Mouse (Mus musculus): ENCODE results near the gene Gm44790.
"Not testable (repeated sequence)": the region's sequence is repeated elsewhere in the genome, so short reads cannot be mapped to it uniquely, and the experiment has no call there.

The Gm44790 gene

DNA sequence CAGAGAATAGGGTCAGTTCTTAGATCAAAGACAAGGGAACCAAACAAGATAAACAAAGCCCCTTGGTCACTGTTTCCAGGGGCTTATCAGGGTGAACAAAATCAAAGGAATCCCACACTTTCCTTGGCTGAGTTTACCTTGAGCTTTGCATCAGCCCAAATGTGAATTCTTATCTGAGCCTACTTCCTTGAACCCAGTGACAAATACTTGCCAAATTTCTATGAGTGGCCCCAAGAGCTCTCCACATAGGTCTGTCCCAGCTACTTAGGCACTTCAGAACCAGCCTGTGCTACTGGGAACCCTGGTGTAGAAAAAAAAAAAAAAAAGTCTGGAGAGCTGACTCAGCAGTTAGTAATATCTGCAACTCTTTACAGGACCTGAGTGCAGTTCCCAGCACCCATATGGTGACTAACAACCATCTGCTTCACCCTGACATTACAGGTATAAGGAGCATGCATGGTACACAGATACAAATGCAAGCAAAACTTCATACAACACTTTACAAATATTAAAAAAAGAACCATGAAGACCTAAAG, 48.3 kb downstream of the Gm44790 start:
- DNase-seq (ENCODE audit: low spot score) = no peak

DNA sequence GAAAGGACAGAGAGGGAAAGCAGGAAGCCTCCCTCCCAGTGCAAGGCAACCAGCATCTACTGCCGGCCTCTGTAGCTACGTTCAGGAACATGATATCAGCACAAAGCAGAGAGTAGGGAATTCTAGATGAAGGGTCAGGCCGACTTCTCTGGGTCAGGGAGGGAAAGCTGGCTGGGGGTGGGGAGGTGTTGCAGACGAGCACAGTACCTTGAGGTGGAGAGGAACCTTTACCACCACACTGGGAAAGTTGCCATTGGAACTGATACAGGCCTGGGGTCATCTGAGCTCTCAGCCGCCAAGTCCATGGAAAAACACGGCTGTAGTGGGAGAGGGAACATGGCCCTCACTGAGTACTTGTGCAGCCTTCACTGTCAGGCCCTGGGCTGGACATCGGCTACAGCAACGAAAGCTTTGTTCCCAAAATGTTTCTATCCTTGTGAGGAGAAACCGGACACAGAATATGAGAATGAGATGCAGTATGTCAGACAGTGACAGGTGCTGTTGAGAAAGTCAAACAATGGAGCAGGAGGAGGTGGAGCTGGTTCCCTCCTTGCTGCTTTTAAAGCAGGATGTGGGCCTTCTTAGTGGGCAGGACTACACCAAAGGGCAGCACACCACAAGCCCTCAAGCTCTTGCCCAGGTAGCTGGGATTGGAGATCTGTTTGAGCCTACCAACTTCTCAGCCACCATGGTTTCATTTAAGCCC, 49.2 kb downstream of the Gm44790 start:
- DNase-seq (ENCODE audit: low spot score) = no peak

DNA sequence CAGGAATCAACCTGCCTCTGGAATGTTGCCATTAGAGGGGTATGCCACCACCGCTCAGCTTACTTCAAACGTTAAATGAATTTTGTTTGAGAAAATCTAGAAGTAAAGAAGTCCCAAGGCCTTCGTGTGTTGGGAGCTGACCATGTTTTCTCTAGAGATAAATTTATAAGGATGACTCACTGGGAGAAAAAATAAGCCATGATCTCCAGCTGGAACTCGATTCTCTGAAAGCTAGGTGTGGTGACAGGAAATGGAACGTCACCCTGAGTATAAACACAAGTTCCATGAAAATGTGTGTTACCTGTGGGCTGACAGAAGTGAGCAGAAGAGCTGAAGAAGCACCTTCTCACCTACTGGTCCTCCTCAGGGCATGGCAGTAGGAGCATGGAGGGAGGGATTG, 50.5 kb downstream of the Gm44790 start:
- DNase-seq (ENCODE audit: low spot score) = no peak

DNA sequence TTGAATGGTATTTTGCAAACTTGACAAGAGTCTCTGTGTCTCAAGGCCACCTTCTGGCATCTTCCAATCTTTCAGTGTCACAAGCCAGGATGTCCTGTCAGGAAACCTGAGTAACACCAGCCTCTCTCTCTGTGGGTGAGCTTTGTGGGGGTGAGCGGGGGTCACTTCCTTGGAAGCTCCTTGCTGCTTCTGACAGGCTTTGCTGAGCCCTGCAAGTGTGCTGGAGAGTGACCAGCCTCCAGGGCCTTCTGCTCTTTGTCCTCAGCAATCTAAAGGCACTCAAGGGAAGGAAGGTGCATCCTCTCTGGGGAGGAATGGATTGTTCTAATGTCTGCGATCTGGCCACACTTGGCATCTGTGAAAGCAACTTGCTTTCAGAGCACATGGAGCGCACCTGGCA, 52.9 kb downstream of the Gm44790 start:
- DNase-seq (ENCODE audit: low spot score) = no peak

DNA sequence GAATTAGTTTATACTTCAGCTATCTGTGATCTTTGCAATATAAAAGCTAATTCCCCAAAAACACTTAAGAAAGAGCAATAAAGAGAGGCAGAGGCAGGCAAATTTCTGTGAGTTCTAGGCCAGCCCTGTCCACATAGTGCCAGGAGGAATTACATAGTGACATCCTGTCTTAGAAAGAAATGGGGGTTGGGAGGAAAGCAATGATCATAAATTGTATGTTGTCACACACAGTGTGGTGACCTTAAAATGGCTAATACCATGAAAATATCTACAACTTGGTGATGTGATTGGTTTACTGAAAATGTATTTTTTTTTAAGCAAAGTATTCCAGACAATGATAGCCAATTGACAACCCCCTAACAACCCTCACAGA, 53.3 kb downstream of the Gm44790 start:
- DNase-seq (ENCODE audit: low spot score) = no peak

DNA sequence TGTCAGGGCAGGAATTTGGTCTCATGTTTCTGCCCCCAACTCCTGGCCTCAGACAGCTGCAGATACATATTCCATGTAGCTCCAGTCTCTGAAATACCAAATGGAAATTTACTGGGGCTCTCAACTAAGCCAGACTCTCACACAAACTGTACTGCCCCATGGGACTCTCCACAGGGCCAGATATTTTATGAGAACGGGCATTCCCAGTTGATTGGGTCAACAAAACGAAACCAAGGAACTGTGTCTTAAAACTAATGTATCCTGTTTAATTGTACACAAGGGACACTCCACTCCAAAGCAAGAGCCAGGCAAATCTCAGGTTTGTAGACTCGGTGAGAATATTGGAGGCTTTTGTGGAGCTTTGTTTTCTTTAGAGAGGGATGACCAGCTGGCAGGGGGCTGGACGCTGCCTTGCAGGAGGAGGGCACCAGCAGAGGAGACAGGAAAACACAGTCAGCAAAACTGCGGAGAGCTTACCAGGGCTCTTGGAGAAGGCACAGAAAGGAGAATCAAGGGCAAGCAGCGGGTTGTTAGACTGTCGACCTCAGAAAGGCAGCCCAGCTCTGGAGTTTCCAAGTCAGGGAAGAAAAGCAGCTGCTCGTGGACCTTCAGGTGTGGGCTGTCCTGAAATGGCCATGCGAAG, 53.9 kb downstream of the Gm44790 start:
- no peak for DNase-seq (ENCODE audit: low spot score)

DNA sequence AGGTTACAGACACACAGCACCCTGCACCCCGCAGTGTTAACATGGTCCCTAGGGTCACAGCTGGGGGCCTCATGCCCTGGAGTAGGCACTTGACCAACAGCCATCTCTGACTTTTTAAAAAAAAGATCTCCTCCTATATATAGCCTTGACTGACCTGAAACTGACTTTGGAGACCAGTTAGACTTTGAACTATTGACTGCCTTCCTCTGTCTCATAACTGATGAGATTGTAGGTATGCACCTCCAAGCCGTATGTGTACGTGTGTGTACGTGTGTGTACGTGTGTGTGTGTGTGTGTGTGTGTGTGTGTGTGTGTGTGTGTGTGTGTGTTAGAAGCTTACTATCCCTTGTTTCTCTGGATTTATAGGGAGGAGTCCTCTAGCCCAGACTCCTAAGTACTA, 55.4 kb downstream of the Gm44790 start:
- DNase-seq (ENCODE audit: low spot score) = no peak

DNA sequence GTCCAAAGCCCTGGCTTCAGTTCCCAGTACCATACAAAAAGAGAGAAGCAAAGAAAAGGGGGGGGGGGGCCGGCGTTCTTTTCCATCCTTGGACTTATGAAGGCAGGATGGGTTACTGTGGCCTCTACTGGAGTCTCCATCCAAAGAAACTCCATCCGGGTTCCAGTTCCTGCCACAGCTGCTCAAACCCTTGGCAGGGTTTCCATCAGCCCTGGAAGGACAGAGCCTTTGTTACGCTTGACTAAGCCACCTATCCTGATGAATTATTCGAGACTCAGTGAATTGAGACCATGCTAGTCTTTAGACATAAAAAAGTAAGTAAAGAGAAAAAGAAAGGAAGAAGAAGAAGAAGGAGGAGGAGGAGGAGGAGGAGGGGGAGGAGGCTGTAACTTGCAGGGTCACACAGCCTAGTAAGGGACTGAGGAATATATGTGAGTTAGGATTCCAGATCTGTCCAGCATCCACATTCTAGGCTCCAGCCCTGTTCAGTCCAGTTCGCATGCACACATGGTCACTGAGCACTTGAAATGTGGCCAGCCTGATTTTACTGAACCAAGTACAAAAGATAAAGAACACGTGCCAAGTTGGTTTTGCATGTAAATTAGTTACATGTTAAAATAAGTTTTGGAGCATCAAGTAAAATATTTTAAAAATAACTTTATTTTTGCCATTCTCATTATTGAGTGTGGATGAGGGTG, 59.6 kb downstream of the Gm44790 start:
- DNase-seq (ENCODE audit: low spot score) = no peak

DNA sequence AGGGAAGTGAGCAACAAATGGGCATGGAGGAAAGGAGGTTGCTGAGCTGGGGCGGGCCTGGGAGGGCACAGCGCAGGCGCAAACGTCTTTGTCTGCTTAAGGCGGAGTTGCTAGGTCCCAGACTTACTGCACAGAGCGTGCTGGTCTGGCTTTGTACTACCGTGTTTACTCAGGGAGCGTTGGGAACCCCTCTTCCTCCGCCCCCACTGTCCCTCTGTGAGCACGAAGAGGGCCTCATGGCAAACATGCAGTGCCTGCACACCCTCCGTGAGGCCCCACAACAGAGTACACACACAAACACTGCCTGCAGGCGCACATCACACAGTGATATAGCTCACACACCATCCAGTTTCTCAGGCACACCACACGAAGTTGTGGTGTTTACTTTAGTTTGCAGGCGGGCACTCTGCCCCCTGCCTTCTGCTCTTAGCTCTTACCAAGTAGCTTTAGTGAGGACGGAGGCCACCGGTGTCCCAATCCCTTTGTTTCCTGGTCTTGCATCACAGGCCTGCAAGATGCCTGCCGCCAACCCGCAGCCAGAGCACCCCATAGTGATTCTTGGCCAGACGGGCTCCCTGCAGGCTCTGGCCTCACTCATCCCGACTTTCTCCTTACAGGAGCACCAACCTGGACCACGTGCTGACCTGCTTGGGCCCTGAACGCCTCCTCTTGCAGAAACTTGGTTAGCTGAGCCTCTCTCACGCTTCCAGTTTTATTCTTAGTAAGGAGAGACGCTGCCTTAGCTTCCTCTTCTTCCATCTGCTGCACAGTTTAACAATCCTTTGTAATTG, 61.1 kb downstream of the Gm44790 start:
- peak; percentile 42 for DNase-seq (ENCODE audit: low spot score)

DNA sequence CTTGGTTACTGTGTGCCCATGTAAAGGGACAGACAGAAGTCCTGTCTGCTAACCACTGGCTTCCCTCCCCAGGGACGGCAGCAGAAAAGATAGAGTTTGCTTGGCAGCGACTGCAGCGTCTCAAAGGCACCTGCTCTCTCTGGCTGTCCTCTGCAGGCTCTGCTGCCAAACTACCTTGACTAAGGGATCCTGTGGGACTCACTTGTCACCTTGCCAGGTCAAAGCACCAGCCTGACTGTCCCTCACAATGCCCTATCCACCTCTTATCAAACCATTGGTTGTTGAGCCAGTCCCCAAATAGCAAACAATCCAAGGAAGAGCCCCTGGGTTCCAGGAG, 61.7 kb downstream of the Gm44790 start:
- no peak for DNase-seq (ENCODE audit: low spot score)

DNA sequence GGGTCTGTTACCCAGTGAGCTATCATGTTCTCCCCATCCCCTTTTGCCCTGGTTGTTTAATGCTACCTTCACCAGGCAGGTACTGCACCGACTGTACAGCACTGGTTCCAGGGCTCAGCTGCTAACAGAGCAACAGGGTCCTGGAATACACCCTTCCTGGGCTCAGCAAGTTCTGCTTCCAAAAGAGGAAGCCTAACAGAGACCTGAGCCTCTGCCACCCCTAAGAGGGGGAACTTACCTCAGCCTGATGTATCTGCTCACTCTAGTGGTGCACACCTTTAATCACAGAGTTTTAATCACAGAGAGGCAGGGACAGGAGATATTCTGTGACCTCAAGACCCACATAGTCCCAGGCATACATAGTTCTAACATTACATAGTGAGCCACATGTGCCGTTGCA, 63.5 kb downstream of the Gm44790 start:
- DNase-seq (ENCODE audit: low spot score) = no peak

DNA sequence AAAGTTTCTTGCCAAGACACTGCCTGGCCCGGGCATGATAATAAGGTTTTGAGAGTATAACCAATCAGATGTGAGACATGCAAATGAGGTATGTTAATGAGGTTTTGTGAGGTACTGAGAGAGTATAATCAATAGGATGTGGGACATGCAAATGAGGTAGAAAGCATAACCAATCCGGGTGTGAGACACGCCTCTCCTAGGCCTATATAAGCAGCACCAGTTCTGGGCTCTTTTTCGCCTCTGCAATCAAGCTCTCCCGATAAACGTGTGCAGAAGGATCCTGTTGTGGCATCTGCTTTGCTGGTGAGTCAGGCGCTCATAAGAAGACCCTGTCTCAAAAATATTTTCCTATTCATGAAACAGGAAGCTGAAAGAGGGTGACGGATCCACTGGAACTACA, 64.0 kb downstream of the Gm44790 start:
- not testable (repeated sequence) for DNase-seq (ENCODE audit: low spot score)

DNA sequence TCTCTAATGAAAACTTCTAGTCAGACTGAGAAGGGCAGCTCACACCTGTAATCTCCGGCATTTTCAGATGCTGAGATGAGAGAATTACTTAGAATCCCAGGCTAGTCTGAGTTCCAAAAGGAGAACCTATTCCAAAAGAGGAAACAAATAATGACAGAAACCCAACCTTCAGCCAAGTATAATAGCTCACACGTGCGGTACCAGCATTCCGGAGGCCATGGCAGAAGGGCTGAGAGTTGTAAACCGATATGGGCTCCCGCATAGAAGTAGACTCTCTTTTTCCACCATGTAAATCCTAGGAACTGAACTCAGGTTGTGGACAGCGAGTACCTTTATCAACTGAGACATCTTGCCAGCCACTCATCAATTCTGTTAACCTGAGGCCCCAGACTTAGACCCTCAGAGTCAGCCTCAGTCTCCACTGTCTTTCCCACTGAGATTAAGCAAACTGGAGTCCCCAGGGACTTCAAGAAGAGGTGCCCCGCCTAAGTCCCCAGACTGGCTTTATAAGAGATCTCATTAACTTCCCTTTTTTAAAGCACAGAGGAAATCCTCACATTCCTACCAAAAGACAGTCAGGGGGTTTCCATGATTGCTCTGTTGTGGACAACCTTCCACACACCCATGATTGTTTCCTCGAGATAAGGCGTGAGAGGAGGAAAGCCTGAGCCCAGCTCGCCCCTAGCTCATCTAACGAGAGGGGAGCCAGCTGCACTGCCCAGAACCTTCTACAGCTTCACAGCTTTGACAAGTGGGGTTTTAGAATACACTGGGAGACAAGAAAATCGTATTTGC, 67.2 kb downstream of the Gm44790 start:
- no peak for DNase-seq (ENCODE audit: low spot score)

DNA sequence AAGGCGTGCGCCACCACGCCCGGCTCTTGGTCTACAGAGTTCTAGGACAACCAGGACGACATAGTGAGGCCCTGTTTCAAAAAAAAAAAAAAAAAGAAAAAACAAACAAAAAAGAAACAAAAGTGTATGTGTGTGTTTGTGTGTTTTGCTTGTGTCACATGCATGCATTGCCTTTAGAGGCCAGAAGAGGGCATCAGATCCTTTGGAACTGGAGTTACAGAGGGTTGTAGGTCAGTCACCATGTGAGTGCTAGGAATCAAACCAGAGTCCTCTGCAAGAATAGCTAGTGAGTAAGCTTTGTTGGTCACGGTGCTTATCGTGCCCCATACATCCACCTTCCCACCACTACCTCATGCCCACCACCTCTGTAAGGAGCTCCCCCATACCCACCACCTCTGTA, 68.3 kb downstream of the Gm44790 start:
- DNase-seq (ENCODE audit: low spot score) = no peak

Measured in spleen, adult 12 weeks (tissue).